Mouse (Mus musculus): ENCODE measurements at regions not wholly inside any gene's neighbourhood (a gene's known extent, or its start where the extent isn't known, plus 50 kb on each side); places are given as distances from the start of the nearest gene placed in this dataset.

DNA sequence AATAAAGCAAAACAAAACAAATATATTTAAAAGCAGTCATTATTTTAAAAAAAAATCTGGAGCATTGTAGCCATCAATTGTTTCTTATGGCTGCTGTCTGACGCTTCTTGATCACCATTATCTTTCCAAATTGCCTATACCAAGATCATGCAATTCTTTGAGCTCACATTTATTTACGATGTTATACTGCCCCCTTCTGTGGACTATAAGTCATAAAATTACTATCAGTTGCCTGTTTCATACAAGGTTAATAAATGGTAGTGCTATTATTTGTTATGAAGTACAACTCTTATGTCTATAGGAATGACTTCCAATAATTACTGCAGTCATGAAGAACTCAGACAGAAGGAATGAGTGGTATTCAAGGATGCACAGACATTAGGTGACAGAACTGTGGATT is 57.3 kb upstream of the Eda2r start:
- DNase-seq (ENCODE audit: low spot score in 2 of 2), result no peak

DNA sequence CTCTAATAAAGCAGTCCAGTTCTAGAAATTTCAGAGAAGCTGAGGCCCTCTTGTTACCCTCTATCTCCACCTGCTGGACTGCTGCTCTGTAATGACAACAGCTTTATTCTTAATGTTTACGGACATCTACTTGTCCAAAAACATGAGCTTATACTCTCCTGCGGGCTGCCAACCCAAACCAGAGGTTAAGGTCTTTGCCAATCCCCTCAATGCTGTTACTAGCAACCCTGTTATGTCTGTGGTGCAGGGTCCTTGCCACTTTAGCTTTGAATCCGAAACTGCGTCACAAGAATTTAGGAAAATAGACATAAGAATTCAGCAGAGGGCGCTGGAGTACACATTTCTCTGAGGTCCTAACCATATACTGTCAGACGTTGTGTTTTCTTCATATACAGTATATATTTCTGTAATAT is 54.4 kb upstream of the Eda2r start:
- DNase-seq (ENCODE audit: low spot score in 2 of 2), result peak; percentile 5 to 12

Data from frontal cortex, postnatal 10 days (tissue).